Mouse (Mus musculus) G1E (cell line): Measurements from ENCODE around the gene Csrp2.

Experiments used
- CTCF ChIP-seq: IDR thresholded peaks from 2 replicates; pipeline ENCODE4 v1.5.1; 2012; ENCODE audit warnings: low read depth, low read length, inconsistent platforms, mixed read lengths
- GATA1 ChIP-seq: IDR thresholded peaks from 2 replicates; pipeline ENCODE4 v1.6.1; 2012; ENCODE audit warnings: borderline replicate concordance, low read length, inconsistent platforms, mixed read lengths

GRCm38 (mm10) chr10:110947574-110947973, 28.0 kb downstream of the Csrp2 start:
- no peak for TF ChIP-seq CTCF
- TF ChIP-seq GATA1: no peak
